Mouse (Mus musculus): ENCODE results near the gene Sgcd. TPM values are rescaled to one million over a fixed set of nuclear protein-coding genes. Genes with fewer than 3 reads are reported as not detected.

The Sgcd gene
- total and polyA plus RNA-seq, 2 experiments from 2014 or later: 4.0 to 37.3 TPM

GRCm38 (mm10) chr11:47228222-47228621 is 760.5 kb downstream of the Sgcd start:
- ATAC-seq: no peak
- no peaks in the 10 kb centered on the region for H3K36me3 ChIP-seq (ENCODE audit: insufficient read depth, low read length)
- no peak overlapping the region for H3K27ac ChIP-seq
- no peak for DNase-seq (ENCODE audit: low spot score)
- no peak overlapping the region for H3K9ac ChIP-seq (replicated peaks; ENCODE audit: low read length)
- H3K4me3 ChIP-seq (ENCODE audit: low read length): no peak overlapping the region
- no peak overlapping the region for H3K4me2 ChIP-seq (ENCODE audit: low read depth, low read length)
- H3K4me1 ChIP-seq (ENCODE audit: insufficient read depth, low read length): no peaks in the 10 kb centered on the region
- H3K9me3 ChIP-seq (ENCODE audit: low read length): no peaks in the 10 kb centered on the region
- no peak for TF ChIP-seq CTCF (IDR thresholded peaks at IDR 0.05; ENCODE audit: low read depth)
- 45% methylated on average over 1 of the region's 1 CpGs for WGBS
- no peaks in the 10 kb centered on the region for H3K27me3 ChIP-seq (ENCODE audit: insufficient read depth, low read length)

GRCm38 (mm10) chr11:47224148-47224547 is 764.6 kb downstream of the Sgcd start:
- H3K9ac ChIP-seq (replicated peaks; ENCODE audit: low read length): no peak overlapping the region
- no peak overlapping the region for H3K27ac ChIP-seq
- DNase-seq (ENCODE audit: low spot score): no peak
- TF ChIP-seq CTCF (IDR thresholded peaks at IDR 0.05; ENCODE audit: low read depth): no peak
- 82% methylated on average over 2 of the region's 2 CpGs for WGBS
- no peaks in the 10 kb centered on the region for H3K9me3 ChIP-seq (ENCODE audit: low read length)
- H3K27me3 ChIP-seq (ENCODE audit: insufficient read depth, low read length): no peaks in the 10 kb centered on the region
- no peak for ATAC-seq
- no peaks in the 10 kb centered on the region for H3K4me1 ChIP-seq (ENCODE audit: insufficient read depth, low read length)
- no peaks in the 10 kb centered on the region for H3K36me3 ChIP-seq (ENCODE audit: insufficient read depth, low read length)
- H3K4me3 ChIP-seq (ENCODE audit: low read length): no peak overlapping the region
- H3K4me2 ChIP-seq (ENCODE audit: low read depth, low read length): no peak overlapping the region

GRCm38 (mm10) chr11:47211531-47211930 is 777.2 kb downstream of the Sgcd start:
- TF ChIP-seq CTCF (IDR thresholded peaks at IDR 0.05; ENCODE audit: low read depth): no peak
- no peak overlapping the region for H3K27ac ChIP-seq
- no peak for DNase-seq (ENCODE audit: low spot score)
- H3K4me2 ChIP-seq (ENCODE audit: low read depth, low read length): no peak overlapping the region
- no peak overlapping the region for H3K9ac ChIP-seq (replicated peaks; ENCODE audit: low read length)
- H3K9me3 ChIP-seq (ENCODE audit: low read length): no peaks in the 10 kb centered on the region
- no peaks in the 10 kb centered on the region for H3K27me3 ChIP-seq (ENCODE audit: insufficient read depth, low read length)
- H3K4me1 ChIP-seq (ENCODE audit: insufficient read depth, low read length): no peaks in the 10 kb centered on the region
- 73% methylated on average over 8 of the region's 8 CpGs for WGBS
- ATAC-seq: no peak
- H3K4me3 ChIP-seq (ENCODE audit: low read length): no peak overlapping the region
- no peaks in the 10 kb centered on the region for H3K36me3 ChIP-seq (ENCODE audit: insufficient read depth, low read length)

- WGBS: 77% methylated on average over 1 of the region's 1 CpGs
- Histone ChIP-seq H3K27ac (no peak overlapping the region), H3K4me3 (ENCODE audit: low read length) (no peak overlapping the region), H3K9ac (replicated peaks; ENCODE audit: low read length) (no peak overlapping the region), H3K4me1 (ENCODE audit: insufficient read depth, low read length) (no peaks in the 10 kb centered on the region), H3K36me3 (ENCODE audit: insufficient read depth, low read length) (no peaks in the 10 kb centered on the region), H3K9me3 (ENCODE audit: low read length) (no peaks in the 10 kb centered on the region), H3K4me2 (ENCODE audit: low read depth, low read length) (no peak overlapping the region), H3K27me3 (ENCODE audit: insufficient read depth, low read length) (no peaks in the 10 kb centered on the region)
- no peak for ATAC-seq
- DNase-seq (ENCODE audit: low spot score): no peak
- TF ChIP-seq CTCF (IDR thresholded peaks at IDR 0.05; ENCODE audit: low read depth): no peak
Observed at GRCm38 (mm10) chr11:47206461-47206860, 782.3 kb downstream of the Sgcd start.

GRCm38 (mm10) chr11:47199106-47199505 is 789.7 kb downstream of the Sgcd start:
- no peaks in the 10 kb centered on the region for H3K27me3 ChIP-seq (ENCODE audit: insufficient read depth, low read length)
- H3K4me3 ChIP-seq (ENCODE audit: low read length): no peak overlapping the region
- H3K4me2 ChIP-seq (ENCODE audit: low read depth, low read length): no peak overlapping the region
- H3K4me1 ChIP-seq (ENCODE audit: insufficient read depth, low read length): no peaks in the 10 kb centered on the region
- H3K9me3 ChIP-seq (ENCODE audit: low read length): no peaks in the 10 kb centered on the region
- H3K9ac ChIP-seq (replicated peaks; ENCODE audit: low read length): no peak overlapping the region
- no peak overlapping the region for H3K27ac ChIP-seq
- no peaks in the 10 kb centered on the region for H3K36me3 ChIP-seq (ENCODE audit: insufficient read depth, low read length)
- 77% methylated on average over 7 of the region's 7 CpGs for WGBS
- TF ChIP-seq CTCF (IDR thresholded peaks at IDR 0.05; ENCODE audit: low read depth): no peak
- no peak for ATAC-seq
- no peak for DNase-seq (ENCODE audit: low spot score)

- Histone ChIP-seq H3K27ac (no peak overlapping the region), H3K36me3 (ENCODE audit: insufficient read depth, low read length) (no peaks in the 10 kb centered on the region), H3K4me1 (ENCODE audit: insufficient read depth, low read length) (no peaks in the 10 kb centered on the region), H3K27me3 (ENCODE audit: insufficient read depth, low read length) (no peaks in the 10 kb centered on the region), H3K4me3 (ENCODE audit: low read length) (no peak overlapping the region), H3K9ac (replicated peaks; ENCODE audit: low read length) (no peak overlapping the region), H3K9me3 (ENCODE audit: low read length) (no peaks in the 10 kb centered on the region), H3K4me2 (ENCODE audit: low read depth, low read length) (no peak overlapping the region)
- WGBS: 57% methylated on average over 2 of the region's 2 CpGs
- DNase-seq (ENCODE audit: low spot score) (no peak), ATAC-seq (no peak)
- no peak for TF ChIP-seq CTCF (IDR thresholded peaks at IDR 0.05; ENCODE audit: low read depth)
Observed at GRCm38 (mm10) chr11:47188556-47188955, 800.2 kb downstream of the Sgcd start.

GRCm38 (mm10) chr11:47174977-47175376 is 813.8 kb downstream of the Sgcd start:
- TF ChIP-seq CTCF (IDR thresholded peaks at IDR 0.05; ENCODE audit: low read depth): no peak
- Histone ChIP-seq H3K4me1 (ENCODE audit: insufficient read depth, low read length) (no peaks in the 10 kb centered on the region), H3K4me2 (ENCODE audit: low read depth, low read length) (no peak overlapping the region), H3K36me3 (ENCODE audit: insufficient read depth, low read length) (no peaks in the 10 kb centered on the region), H3K27me3 (ENCODE audit: insufficient read depth, low read length) (no peaks in the 10 kb centered on the region), H3K4me3 (ENCODE audit: low read length) (no peak overlapping the region), H3K9ac (replicated peaks; ENCODE audit: low read length) (no peak overlapping the region), H3K9me3 (ENCODE audit: low read length) (no peaks in the 10 kb centered on the region), H3K27ac (no peak overlapping the region)
- ATAC-seq (no peak), DNase-seq (ENCODE audit: low spot score) (no peak)
- WGBS: 93% methylated on average over 2 of the region's 2 CpGs

All from hindbrain, postnatal 0 days (tissue).